Mouse (Mus musculus) adrenal gland, postnatal 14 days (tissue): Measurements from ENCODE around the gene Slc4a11. TPM values are rescaled to one million over a fixed set of nuclear protein-coding genes. Genes with fewer than 3 reads are reported as not detected.
"Not testable (repeated sequence)": the region's sequence is repeated elsewhere in the genome, so short reads cannot be mapped to it uniquely, and the experiment has no call there.

Source experiments
- DNase-seq: peaks from one replicate; pipeline ENCODE4 v3.0.0; 2021; ENCODE audit warnings: mixed read lengths
- total RNA-seq: library from RNA; stranded (reverse); gene quantifications from 2 replicates; pipeline ENCODE4 v1.2.3, GENCODE M21; 2021

The Slc4a11 gene
- total RNA-seq, 1 experiment from 2014 or later: 1.3 TPM

GRCm38 (mm10) chr2:130679154-130679553 lies 18.2 kb downstream of the Slc4a11 start:
- DNase-seq: no peak

- DNase-seq: peak; percentile 60
Measured at GRCm38 (mm10) chr2:130677211-130677610, 20.1 kb downstream of the Slc4a11 start.

DNA sequence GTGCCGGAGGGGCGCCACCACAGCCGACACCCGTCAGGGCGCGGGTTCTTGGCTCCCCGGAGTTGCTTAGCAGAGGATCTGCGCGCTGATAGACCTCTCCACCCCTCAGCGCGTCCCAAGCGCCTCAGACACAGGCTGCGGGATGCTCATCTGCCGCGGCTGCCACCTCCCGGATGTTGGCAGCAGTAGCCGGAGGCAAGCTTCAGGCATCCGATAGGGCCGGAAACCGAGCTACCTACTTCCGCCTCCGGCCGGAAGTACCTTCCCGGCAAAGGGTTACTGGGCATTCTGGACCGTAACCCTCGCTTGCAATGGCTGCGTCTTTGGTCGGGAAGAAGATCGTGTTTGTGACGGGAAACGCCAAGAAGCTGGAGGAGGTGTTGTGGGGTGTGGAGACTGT lies 29.8 kb downstream of the Slc4a11 start, which contains the start of gene Itpa:
Gene Itpa (plus strand): TSS at position 52 of the 400 bp plus-strand sequence.
- DNase-seq: peak; percentile 93

DNA sequence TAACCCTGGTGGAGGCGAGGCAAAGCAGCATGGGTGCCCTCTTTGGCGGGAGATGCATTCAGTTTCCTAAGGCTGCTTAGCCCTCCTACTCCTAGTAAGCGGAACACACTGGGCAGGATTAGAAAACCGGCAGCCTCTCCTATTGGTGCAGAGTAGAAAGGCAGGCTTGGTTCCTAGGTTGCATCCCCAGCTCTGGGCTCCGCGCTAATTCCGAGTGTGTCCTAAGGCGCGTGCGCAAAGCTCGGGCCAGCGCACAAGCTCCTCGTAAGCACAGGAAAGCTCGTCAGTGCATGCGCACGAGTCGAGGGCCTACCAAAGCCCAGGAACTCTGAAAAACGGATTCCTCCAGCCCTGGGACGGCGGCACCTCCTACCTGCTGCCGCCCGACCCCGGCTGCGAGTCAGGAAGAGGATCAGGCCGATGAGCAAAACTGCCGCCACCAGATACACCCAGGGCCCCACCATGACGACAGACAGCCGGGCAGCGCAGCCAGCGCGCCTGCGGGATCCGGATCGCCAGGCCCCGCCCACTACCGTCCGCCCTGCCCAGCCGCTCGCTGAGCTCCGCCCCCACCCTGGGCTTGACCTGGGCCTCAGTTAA lies 33.1 kb downstream of the Slc4a11 start, which contains the start of gene Ddrgk1:
Gene Ddrgk1 (minus strand): TSS at position 558 of the 600 bp plus-strand sequence.
- DNase-seq: peak; percentile 95

- no peak for DNase-seq
Measured at GRCm38 (mm10) chr2:130663342-130663741, 34.0 kb downstream of the Slc4a11 start.

- no peak for DNase-seq
Measured at GRCm38 (mm10) chr2:130658530-130658929, 38.8 kb downstream of the Slc4a11 start.

GRCm38 (mm10) chr2:130657541-130657940 lies 39.8 kb downstream of the Slc4a11 start:
- DNase-seq: no peak

DNA sequence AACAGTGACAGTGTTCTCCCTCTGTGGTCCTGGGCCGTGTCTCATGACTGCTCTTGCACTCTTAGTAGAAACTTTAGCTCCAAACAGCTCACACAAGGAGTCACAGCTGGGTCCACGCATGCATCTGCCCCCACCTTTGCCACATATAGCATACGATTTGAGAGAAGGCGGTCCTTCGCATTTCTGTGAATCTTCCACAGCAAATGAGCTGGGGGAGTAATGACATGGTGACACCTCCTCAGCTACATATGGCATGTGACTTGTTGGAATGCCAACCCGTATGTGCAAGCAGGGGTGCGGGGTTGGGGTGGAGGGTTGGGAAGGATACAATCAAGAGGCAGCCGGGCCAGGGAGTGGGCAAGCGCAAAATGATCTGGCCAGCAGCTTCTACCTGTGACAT lies 40.8 kb downstream of the Slc4a11 start:
- DNase-seq: no peak

- DNase-seq: no peak
Measured at GRCm38 (mm10) chr2:130655660-130656339, 41.5 kb downstream of the Slc4a11 start.

DNA sequence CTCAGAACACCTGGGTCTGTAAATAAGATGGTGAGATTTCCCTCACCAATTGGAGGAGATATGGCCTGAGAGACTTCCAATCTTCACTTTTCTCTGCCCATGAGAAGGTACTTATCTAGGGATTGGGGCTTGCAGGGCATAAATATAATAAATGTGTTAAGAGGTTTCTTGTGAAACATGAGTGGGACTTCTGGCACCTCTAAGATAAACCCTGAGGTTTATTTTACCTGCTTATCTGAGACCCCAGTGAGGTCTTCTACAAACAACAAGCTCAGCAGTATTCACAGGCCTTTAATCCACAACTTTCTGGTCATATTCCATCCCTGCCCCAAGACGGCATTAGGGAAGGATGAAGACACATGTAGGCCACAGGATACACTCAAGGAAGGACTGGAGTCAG lies 43.6 kb downstream of the Slc4a11 start:
- no peak for DNase-seq

DNA sequence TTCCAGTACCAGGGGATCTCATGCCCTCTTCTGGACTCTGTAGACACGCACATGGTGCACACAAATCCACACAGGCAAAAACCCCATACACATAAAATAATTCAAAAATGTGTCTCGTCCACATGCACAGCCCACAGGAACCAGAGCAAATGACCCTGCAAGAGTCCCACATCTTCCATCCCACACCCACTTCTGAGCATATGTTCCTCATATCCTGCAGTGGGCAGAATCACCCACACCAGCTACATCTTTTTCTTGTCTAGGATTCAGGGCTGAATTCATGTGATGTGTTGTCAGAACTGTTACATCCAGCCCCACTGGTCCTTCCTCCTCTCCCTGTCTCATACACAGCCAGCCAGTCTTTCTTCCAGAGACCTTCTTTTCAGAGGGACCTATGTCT lies 44.0 kb downstream of the Slc4a11 start:
- DNase-seq: no peak

- DNase-seq: not testable (repeated sequence)
Measured at GRCm38 (mm10) chr2:130649028-130649427, 48.3 kb downstream of the Slc4a11 start.

DNA sequence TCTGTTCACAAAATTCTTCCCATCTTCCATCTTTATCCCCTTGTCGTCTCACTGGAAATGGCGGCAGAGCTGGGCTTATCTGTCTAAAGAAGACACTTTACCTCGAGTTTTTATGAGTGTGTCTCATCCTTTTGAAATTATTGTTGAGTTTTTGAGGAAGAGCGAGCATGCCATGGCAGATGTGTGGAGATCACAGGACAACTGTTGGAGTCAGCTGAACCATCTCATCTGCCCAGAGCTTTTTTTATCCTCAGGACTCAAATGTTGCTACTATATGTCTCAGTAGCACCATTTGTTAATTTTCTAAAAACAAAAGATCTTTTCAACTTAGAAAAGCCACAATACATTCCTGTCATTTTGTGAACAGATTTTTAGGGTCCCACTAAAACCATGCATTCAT lies 52.1 kb downstream of the Slc4a11 start:
- no peak for DNase-seq

- peak; percentile 98 for DNase-seq
Measured at GRCm38 (mm10) chr2:130642684-130643369, 54.5 kb downstream of the Slc4a11 start, which contains the start of gene Lzts3. Gene Lzts3 (minus strand): TSS chr2:130642803.

DNA sequence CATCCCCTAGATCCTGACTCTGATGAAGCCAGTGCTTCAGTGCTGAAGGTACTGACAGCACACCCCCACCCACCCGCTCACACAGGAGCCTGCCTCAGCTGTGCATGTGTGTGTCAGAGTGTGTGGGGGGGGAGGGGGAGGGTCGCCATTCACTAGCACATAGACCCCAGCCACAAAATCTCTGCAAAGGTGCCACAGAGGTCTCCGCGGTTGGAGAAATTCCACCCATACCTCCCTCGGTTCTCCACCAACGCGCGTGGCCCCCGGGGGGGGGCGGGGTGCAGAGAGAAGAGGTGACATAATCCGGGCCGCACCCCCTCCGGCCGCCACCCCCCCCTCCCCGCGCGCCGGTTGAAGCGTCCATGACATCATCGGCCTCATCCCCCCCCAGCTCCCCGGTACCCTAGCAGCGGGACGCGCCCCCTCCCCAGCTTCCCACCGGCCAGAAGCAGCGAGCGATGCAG lies 55.1 kb downstream of the Slc4a11 start:
- DNase-seq: no peak

GRCm38 (mm10) chr2:130641351-130642025 lies 55.8 kb downstream of the Slc4a11 start:
- no peak for DNase-seq

- DNase-seq: no peak
Measured at GRCm38 (mm10) chr2:130639276-130639675, 58.0 kb downstream of the Slc4a11 start.

- peak; percentile 56 for DNase-seq
Measured at GRCm38 (mm10) chr2:130638101-130638611, 59.2 kb downstream of the Slc4a11 start.

DNA sequence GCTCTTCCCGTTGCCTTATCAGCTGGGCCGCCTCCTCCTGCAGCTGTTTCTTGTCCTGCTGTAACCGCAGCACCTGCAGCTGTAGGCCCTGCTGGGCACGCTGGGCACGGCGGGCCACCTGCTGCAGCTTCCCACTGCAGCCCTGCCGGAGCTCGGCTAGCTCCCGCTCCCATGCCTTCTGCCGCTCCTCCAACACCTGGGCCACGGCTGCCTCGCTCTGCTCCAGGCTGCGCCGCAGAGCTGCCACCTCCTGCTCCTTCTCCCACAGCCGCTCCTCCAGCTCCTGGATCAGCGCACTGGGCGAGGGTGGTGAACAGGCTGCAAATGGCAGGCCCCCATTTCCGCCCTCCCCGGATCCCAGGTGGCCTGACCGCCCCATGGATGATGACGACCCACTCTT lies 61.5 kb downstream of the Slc4a11 start:
- no peak for DNase-seq

DNA sequence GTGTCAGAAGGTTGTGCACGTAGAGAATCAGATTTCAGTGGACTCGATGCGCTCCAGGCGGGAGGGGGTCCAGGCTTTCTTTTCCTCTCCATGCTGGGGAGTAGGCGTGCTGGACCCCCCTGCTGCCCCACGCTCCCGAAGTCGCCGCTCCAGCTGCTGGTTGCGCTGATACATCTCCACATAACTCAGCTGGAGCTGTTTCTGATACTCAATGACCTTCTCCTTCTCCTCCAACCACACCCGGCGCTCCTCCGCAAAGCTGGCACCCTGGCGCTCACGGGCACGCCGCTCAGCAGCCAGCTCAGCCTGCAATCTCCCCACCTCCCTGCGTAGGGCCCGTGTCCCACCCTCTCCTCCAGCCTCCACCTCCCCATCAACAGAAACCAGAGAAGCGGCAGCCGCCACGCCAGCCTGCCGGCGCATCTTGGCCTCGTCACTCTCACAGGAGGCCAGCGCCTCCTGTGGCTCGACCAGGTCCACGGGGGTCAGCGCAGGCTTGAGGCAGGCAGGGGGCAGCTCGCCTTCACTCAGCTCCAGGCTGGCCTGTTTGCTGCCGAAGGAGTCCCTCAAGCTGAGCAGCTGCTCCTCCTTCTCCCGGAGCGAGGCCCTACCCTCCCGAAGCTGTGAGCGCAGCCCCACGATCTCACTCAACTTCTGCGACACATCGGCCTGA lies 62.4 kb downstream of the Slc4a11 start:
- DNase-seq: peak; percentile 50
